Mouse (Mus musculus) gonadal fat pad, adult 2 months (tissue): Measurements from ENCODE around the gene Evpl. TPM values are rescaled to one million over a fixed set of nuclear protein-coding genes. Genes with fewer than 3 reads are reported as not detected.

ENCODE experiments used
- DNase-seq: peaks from one replicate; pipeline ENCODE4 v3.0.0-alpha.2; 2012; ENCODE audit warnings: low read depth
- polyA plus RNA-seq: library from polyadenylated mRNA; depleted of rRNA; stranded (reverse); fragments of >200 nt; gene quantifications from 2 replicates; pipeline ENCODE4 v1.2.3, GENCODE M21; 2012; rRNA removed

Evpl gene
- polyA plus RNA-seq, 1 experiment: 1.2 TPM

GRCm38 (mm10) chr11:116171959-116172358 is 65.9 kb downstream of the Evpl start:
- no peak for DNase-seq

Other genes with a start within 250 kb of the Evpl start
- 46.9 and 47.3 TPM in 2 replicates for gene Galk1, start 225.4 kb downstream of the Evpl start, polyA plus RNA-seq
- gene H3f3b, start 210.1 kb downstream of the Evpl start, polyA plus RNA-seq: 147 and 215 TPM in 2 replicates
- 30.2 and 35.0 TPM in 2 replicates for gene Unk, start 207.8 kb downstream of the Evpl start, polyA plus RNA-seq
- gene Unc13d, start 160.1 kb downstream of the Evpl start, polyA plus RNA-seq: 1.3 and 1.6 TPM in 2 replicates
- 180 and 211 TPM in 2 replicates for gene Wbp2, start 151.1 kb downstream of the Evpl start, polyA plus RNA-seq
- gene Trim47, start 110.9 kb downstream of the Evpl start, polyA plus RNA-seq: 35.0 and 38.8 TPM in 2 replicates
- 8.5 and 8.8 TPM in 2 replicates for gene Trim65, start 106.9 kb downstream of the Evpl start, polyA plus RNA-seq
- gene Mrpl38, start 99.2 kb downstream of the Evpl start, polyA plus RNA-seq: 34.4 and 49.0 TPM in 2 replicates
- gene Fbf1, start 69.9 kb downstream of the Evpl start, polyA plus RNA-seq: 36.0 and 43.7 TPM in 2 replicates
- gene Ten1, start 39.2 kb downstream of the Evpl start, polyA plus RNA-seq: 49.9 and 51.0 TPM in 2 replicates
- gene Acox1, start 39.0 kb downstream of the Evpl start, polyA plus RNA-seq: 174 and 195 TPM in 2 replicates
- gene Srp68, start 36.1 kb upstream of the Evpl start, polyA plus RNA-seq: 61.9 and 64.0 TPM in 2 replicates
- 3.9 and 6.5 TPM in 2 replicates for gene Galr2, start 42.9 kb upstream of the Evpl start, polyA plus RNA-seq
- gene Exoc7, start 69.2 kb upstream of the Evpl start, polyA plus RNA-seq: 41.6 and 44.1 TPM in 2 replicates
- gene Foxj1, start 97.3 kb upstream of the Evpl start, polyA plus RNA-seq: 10.8 and 21.0 TPM in 2 replicates
- 12.5 and 16.1 TPM in 2 replicates for gene Rnf157, start 175.0 kb upstream of the Evpl start, polyA plus RNA-seq
- gene Ubald2, start 196.0 kb upstream of the Evpl start, polyA plus RNA-seq: 110 and 127 TPM in 2 replicates
- 1.2 and 3.0 TPM in 2 replicates for gene Qrich2, start 228.2 kb upstream of the Evpl start, polyA plus RNA-seq